Mouse (Mus musculus) heart, embryonic 13.5 days (tissue): Measurements from ENCODE around the gene Sox5. TPM values are rescaled to one million over a fixed set of nuclear protein-coding genes. Genes with fewer than 3 reads are reported as not detected.

Source experiments
- ATAC-seq: fragments of 200-750 bp; cut with Nextera tagmentation; 2 replicates; pipeline ENCODE4 v1.8.0; 2017; ENCODE audit warnings: moderate TSS enrichment; ENCODE audit not compliant: insufficient number of reproducible peaks, low FRiP score, low TSS enrichment; ENCODE audit errors: extremely low read depth
- H3K27ac ChIP-seq: fragments of 300-500 bp; sonication (generic); replicated peaks from 2 replicates; pipeline ENCODE4 v1.5.1; 2015; ENCODE audit warnings: moderate library complexity, mild to moderate bottlenecking, inconsistent platforms
- H3K27me3 ChIP-seq: fragments of 300-500 bp; sonication (generic); replicated peaks from 2 replicates; pipeline ENCODE4 v1.6.1; 2015; ENCODE audit warnings: mild to moderate bottlenecking, inconsistent platforms
- H3K36me3 ChIP-seq: fragments of 300-500 bp; sonication (generic); 2 replicates; pipeline ENCODE4 v1.6.1; 2015; ENCODE audit warnings: mild to moderate bottlenecking, inconsistent platforms
- H3K4me1 ChIP-seq: fragments of 300-500 bp; sonication (generic); 2 replicates; pipeline ENCODE4 v1.6.1; 2015; ENCODE audit warnings: inconsistent platforms
- H3K4me2 ChIP-seq: fragments of 300-500 bp; sonication (generic); 2 replicates; pipeline ENCODE4 v1.6.1; 2015; ENCODE audit warnings: inconsistent platforms, mild to moderate bottlenecking, moderate library complexity
- H3K4me3 ChIP-seq: fragments of 300-500 bp; sonication (generic); 2 replicates; pipeline ENCODE4 v1.5.1; 2015; ENCODE audit warnings: moderate library complexity, mild to moderate bottlenecking, inconsistent platforms
- H3K9ac ChIP-seq: fragments of 300-500 bp; sonication (generic); 2 replicates; pipeline ENCODE4 v1.6.1; 2015; ENCODE audit warnings: inconsistent platforms, mild to moderate bottlenecking, moderate library complexity
- H3K9me3 ChIP-seq: fragments of 300-500 bp; sonication (generic); 2 replicates; pipeline ENCODE4 v1.6.1; 2016; ENCODE audit warnings: inconsistent platforms
- WGBS: fragments of 180-500 bp; shearing (Covaris S2); methylation state at CpG from one replicate; pipeline ENCODE4 v1.1.7; 2015; ENCODE audit warnings: mixed read lengths; 5-methylcytosine and 5-hydroxymethylcytosine counted together
- polyA plus RNA-seq: library from polyadenylated mRNA; unstranded; fragments of >200 nt; fragmentation: Nextera tagmentation; extraction: Ambion mirVana; gene quantifications from 2 replicates; pipeline ENCODE4 v1.2.1, GENCODE M21; 2015

Sox5 gene
- polyA plus RNA-seq, 1 experiment from 2014 or later, result 12.1 TPM

DNA sequence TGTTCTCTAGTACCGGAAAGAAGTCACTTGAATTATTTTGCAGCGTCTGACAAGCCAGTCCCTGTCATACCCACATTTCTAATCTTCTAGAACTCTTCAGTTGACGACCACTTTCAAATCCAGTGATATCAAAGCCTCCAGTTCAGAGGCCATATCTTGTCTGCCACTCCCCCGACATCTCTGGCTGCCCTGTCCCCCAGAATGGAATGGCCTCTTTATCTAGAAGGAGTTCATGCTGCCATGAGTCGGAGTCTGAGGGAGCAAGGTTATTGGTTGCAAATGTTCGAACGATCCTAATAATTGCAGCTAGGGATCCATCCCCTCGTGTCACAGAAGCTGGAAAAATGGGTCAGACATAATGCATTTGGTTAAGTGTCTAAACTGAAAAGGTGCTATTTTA lies 170.9 kb downstream of the Sox5 start:
- WGBS, result 27% methylated on average over 8 of the region's 8 CpGs
- no peak for ATAC-seq

DNA sequence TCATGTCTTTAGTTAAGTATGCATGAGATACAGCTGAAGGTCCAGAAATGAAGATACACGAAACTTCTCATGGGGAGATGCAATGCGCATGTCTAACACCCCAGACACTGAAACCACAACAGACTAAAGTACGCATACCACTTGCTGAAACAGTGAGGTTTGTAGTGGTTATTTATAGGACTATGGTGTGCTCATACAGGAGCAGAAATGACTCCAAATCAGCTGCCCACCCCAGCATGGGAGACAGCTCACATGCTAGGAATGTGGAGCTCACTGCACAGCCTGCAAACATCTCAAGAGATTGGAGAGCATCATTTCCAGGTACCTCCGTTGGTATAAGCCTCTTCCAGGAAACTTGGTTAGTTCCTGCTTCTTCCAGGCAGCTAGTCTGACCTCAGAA lies 178.9 kb downstream of the Sox5 start:
- Histone ChIP-seq H3K27ac (no peak overlapping the region), H3K9ac (no peak overlapping the region), H3K4me2 (no peak overlapping the region), H3K4me3 (no peak overlapping the region), H3K4me1 (0 out of 2 replicates have a peak, but pooled peaks cover 4% of the 10 kb centered on the region), H3K36me3 (no peaks in the 10 kb centered on the region), H3K27me3 (no peaks in the 10 kb centered on the region), H3K9me3 (no peaks in the 10 kb centered on the region; the same call in 1 of the 2 replicates)
- no peak for ATAC-seq
- WGBS, result 63% methylated on average over 4 of the region's 4 CpGs

More for the DNA sequence above, 170.9 kb downstream of the Sox5 start:
- Histone ChIP-seq H3K27ac (no peak overlapping the region), H3K9ac (no peak overlapping the region), H3K9me3 (no peaks in the 10 kb centered on the region), H3K4me3 (no peak overlapping the region), H3K27me3 (no peaks in the 10 kb centered on the region), H3K4me1 (peaks cover 14% of the 10 kb centered on the region), H3K4me2 (peak overlapping the region; percentile 39), H3K36me3 (no peaks in the 10 kb centered on the region)

DNA sequence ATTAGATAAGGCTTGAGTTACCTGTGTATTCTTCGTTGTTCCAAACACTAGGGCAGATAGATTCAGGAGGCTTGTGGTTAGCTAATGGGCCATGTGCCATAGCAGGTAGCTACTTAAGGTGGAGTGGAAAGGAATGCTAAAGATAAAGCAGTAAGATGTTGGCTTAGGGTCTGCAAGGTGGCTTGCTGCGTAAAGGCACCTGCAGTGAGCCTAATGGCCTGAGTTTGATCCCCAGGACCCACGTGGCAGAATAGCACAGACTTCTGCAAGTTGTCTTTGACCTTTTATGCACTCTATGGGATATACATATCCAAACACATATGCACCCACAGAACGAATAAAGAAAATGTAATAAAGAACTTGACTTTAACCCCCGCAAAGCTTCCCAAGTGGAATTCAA lies 181.4 kb downstream of the Sox5 start:
- Histone ChIP-seq H3K9ac (no peak overlapping the region), H3K4me3 (no peak overlapping the region), H3K4me2 (no peak overlapping the region), H3K36me3 (no peaks in the 10 kb centered on the region), H3K27me3 (no peaks in the 10 kb centered on the region), H3K9me3 (no peaks in the 10 kb centered on the region; the same call in 1 of the 2 replicates), H3K4me1 (peaks cover 11% of the 10 kb centered on the region), H3K27ac (no peak overlapping the region)
- WGBS, result 80% methylated on average over 5 of the region's 5 CpGs
- no peak for ATAC-seq

DNA sequence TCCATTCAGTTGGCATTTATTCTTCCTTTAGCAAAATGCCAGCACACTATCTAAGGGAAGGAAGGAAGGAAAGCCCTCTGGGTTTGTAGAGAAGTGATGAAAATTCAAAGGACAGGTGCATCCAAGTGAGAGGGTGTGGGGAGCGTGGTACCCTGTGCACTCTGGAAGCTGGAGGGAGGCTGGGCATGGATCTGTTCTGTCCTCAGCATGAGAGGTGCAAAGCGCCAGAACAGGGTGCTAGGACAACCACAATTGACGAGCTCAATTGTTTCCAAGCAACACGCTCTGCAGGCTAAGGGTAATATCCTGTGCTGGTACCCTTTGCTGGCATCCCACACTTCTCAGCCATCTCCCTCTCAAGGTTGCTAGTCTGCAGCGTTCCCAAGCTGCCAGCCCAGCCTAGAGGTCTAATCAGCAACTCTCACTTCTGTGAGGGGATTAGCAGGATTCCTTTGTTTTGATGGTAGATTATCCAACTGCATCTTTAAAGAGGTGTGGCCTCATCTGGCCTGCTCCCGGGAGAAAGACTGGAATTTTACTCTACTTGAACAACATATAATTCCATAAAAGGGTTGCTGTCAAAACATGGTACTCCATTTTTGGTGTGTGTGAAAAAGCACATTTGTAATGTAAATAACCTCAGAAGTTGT lies 183.3 kb downstream of the Sox5 start:
- H3K9ac ChIP-seq, result no peak overlapping the region
- H3K27me3 ChIP-seq, result no peaks in the 10 kb centered on the region
- no peak overlapping the region for H3K27ac ChIP-seq
- no peaks in the 10 kb centered on the region for H3K36me3 ChIP-seq
- no peak overlapping the region for H3K4me3 ChIP-seq
- WGBS, result 30% methylated on average over 6 of the region's 6 CpGs
- no peak for ATAC-seq
- peaks cover 16% of the 10 kb centered on the region for H3K4me1 ChIP-seq
- H3K4me2 ChIP-seq, result no peak overlapping the region
- no peaks in the 10 kb centered on the region for H3K9me3 ChIP-seq

DNA sequence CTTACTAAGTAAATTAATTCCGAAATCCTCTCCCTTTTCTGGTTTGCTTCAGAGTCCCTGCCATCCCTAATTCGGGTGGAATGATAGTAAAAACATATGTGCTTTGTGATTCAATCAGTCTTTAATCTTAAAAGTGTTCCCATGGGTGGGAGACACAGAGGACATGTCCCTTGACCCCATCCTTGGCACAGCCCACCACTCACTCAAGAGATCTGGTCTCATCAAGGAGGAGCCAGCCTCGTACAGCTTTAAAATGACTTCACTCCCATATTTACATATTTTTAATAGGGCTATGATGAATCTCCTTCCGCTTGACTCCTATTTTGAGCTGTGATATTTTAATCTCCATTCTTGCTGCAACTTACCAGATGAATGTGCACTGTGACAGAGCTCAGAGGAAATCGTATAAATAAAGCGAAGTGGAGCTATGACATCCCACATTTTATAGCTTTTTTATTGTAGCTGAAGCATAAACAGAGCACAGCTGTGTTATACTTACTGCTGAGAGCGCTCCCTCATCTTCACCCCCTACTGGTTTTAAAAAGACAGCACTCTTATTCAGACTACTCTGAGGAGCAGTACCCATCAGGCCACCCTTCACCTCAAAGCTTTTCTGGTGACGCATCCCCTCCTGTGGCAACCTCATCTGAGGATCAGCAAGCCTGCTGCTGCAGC lies 185.1 kb downstream of the Sox5 start:
- Histone ChIP-seq H3K27ac (no peak overlapping the region), H3K4me1 (peaks cover 12% of the 10 kb centered on the region), H3K36me3 (no peaks in the 10 kb centered on the region), H3K4me3 (no peak overlapping the region), H3K4me2 (no peak overlapping the region), H3K27me3 (no peaks in the 10 kb centered on the region), H3K9ac (no peak overlapping the region), H3K9me3 (no peaks in the 10 kb centered on the region)
- 60% methylated on average over 8 of the region's 8 CpGs for WGBS
- no peak for ATAC-seq

DNA sequence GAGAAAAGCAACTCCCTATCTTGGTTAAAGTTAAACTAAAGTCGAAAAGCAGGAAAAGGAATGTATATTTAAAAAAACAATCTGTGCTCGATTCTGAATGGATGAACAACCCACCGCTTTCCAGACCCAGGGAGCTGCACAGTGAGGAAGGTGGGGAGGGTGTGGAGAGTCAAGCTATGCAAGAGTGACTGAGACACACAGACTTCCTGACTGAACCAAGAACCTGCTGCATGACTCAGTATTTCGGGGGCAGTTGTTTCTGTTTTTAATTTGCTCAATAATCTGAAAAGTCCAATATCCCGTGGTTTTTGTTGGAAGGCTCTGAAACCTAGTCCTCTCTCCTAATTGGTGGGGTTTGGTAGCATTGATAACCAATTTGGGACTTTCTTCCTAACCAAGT lies 196.9 kb downstream of the Sox5 start:
- WGBS, result 48% methylated on average over 5 of the region's 5 CpGs
- Histone ChIP-seq H3K27me3 (no peaks in the 10 kb centered on the region), H3K4me3 (no peak overlapping the region), H3K9ac (no peak overlapping the region), H3K4me1 (peaks cover 9% of the 10 kb centered on the region), H3K4me2 (no peak overlapping the region), H3K27ac (no peak overlapping the region), H3K36me3 (no peaks in the 10 kb centered on the region), H3K9me3 (no peaks in the 10 kb centered on the region)
- ATAC-seq, result no peak

DNA sequence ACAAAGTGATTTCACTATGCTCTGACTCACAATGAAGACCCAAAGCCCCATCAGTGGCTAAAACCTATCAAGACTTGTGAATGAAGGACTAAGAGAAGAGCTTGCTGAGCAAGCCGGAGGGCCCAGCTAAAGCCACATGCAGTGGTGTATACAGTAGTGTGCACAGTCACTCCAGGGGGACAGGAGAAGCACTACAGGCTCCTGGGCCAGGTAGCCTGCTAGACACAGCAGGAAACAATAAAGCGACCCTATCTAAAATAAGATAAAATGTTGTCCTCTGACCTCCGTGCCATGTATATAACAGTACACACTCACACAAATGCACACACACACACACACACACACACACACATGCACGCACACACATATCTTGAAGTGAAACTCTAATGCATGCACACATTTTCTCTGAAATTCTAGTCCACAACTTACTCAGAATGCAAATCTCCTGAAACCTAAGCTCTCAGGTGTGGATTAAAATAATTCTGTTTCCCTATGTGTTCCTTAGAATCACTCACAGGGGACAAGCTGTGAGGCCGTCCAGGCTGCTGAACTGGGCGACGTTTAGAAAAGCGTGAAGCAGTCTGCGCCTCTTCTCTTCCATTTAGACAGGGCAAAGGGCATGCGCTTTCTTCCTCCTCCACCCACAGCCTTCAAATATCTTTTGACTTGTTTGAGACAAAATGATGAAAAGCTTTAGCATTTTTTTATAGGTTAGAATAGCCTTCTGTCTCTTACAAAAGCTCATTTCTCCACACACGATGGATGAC lies 197.5 kb downstream of the Sox5 start:
- Histone ChIP-seq H3K36me3 (no peaks in the 10 kb centered on the region), H3K4me2 (no peak overlapping the region), H3K27me3 (no peaks in the 10 kb centered on the region), H3K4me3 (no peak overlapping the region), H3K9ac (no peak overlapping the region), H3K9me3 (no peaks in the 10 kb centered on the region), H3K4me1 (peaks cover 9% of the 10 kb centered on the region), H3K27ac (no peak overlapping the region)
- ATAC-seq, result no peak
- WGBS, result 73% methylated on average over 11 of the region's 11 CpGs

DNA sequence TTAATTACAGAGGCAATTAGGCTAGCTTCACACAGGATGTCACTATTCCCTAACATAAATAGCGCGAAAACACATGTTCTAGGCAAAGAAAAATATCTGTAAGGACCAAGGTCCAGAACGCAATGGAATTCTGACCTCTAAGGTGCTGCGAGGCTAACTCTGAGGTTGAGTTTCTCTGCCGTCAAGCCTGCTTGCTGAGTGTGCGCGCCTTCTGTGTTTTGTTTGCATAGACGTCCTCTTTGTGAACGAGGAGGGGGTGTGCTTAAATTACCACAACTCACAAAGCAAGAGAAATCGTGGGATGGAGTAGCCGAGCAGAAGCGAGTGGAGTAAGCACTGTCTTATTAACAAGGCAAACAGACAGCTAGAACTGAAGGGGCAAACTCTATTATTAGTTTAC lies 202.5 kb downstream of the Sox5 start:
- Histone ChIP-seq H3K4me2 (no peak overlapping the region), H3K4me3 (no peak overlapping the region), H3K4me1 (no peaks in the 10 kb centered on the region), H3K9me3 (no peaks in the 10 kb centered on the region), H3K27ac (no peak overlapping the region), H3K27me3 (no peaks in the 10 kb centered on the region), H3K36me3 (no peaks in the 10 kb centered on the region), H3K9ac (no peak overlapping the region)
- 59% methylated on average over 12 of the region's 12 CpGs for WGBS
- no peak for ATAC-seq

DNA sequence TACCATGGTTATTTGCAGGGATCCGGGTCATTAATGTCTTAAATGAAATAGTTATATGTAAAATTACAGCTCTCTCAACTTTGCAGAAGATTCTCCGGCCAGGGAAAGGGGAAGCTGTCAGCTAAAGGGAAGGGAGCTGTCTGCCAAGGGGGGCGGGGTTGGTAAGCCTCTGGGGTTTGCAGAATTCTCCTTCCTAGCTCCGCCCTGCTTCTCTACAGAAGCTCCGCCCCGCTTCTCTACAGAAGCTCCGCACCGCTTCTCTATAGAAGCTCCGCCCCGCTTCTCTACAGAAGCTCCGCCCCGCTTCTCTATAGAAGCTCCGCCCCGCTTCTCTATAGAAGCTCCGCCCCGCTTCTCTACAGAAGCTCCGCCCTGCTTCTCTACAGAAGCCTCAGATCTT lies 210.9 kb downstream of the Sox5 start:
- Histone ChIP-seq H3K4me3 (no peak overlapping the region), H3K27me3 (no peaks in the 10 kb centered on the region), H3K4me1 (no peaks in the 10 kb centered on the region), H3K4me2 (no peak overlapping the region), H3K9ac (no peak overlapping the region), H3K9me3 (no peaks in the 10 kb centered on the region), H3K36me3 (no peaks in the 10 kb centered on the region), H3K27ac (no peak overlapping the region)
- WGBS, result 53% methylated on average over 17 of the region's 17 CpGs
- no peak for ATAC-seq

DNA sequence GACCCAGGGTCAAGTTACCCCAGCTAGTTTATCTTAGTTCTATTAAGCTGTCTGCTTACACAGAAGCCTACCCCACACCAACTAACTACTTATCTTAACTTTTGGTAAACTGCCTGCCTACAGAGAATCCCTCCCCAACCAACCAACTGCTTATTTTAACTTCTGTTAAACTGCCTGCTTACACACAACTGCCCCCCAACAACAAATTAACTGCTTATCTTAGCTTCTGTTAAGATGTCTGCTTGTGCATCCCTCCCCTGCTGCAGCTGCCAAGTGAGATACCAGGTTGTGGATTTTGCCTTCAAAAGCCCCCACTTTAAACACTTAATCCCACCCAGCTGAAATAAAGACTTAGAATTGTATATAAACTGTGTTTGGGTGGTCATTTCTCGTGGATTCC lies 215.9 kb downstream of the Sox5 start:
- no peaks in the 10 kb centered on the region for H3K27me3 ChIP-seq
- no peak overlapping the region for H3K9ac ChIP-seq
- H3K36me3 ChIP-seq, result no peaks in the 10 kb centered on the region
- H3K9me3 ChIP-seq, result peaks cover 10% of the 10 kb centered on the region
- 68% methylated on average over 1 of the region's 1 CpGs for WGBS
- H3K4me2 ChIP-seq, result no peak overlapping the region
- no peak for ATAC-seq
- no peak overlapping the region for H3K27ac ChIP-seq
- H3K4me3 ChIP-seq, result no peak overlapping the region
- H3K4me1 ChIP-seq, result no peaks in the 10 kb centered on the region

DNA sequence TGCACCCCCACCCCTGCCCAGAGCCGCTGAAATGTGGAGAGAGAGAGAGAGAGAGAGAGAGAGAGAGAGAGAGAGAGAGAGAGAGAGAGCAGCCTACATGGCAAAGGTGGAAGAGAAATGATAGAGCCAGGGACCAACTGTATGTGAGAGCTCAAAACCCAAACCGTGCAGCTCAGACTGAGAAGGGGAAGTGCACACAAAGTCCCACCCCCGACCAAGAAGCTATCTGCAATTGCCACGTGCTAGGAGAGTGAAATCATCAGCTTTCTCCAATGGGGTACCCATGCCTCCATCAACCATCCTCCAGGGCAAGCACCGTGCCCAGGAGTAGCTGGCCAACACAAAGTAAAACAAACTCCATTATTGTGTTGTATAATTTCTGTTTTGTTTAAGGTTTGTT lies 220.1 kb downstream of the Sox5 start:
- Histone ChIP-seq H3K36me3 (no peaks in the 10 kb centered on the region), H3K27me3 (no peaks in the 10 kb centered on the region), H3K4me1 (no peaks in the 10 kb centered on the region), H3K4me2 (no peak overlapping the region), H3K9ac (no peak overlapping the region), H3K4me3 (no peak overlapping the region), H3K27ac (no peak overlapping the region), H3K9me3 (peaks cover 13% of the 10 kb centered on the region)
- ATAC-seq, result no peak
- 59% methylated on average over 5 of the region's 5 CpGs for WGBS
